Mouse (Mus musculus) erythroblast, embryonic 14.5 days (primary cell): ENCODE measurements around the gene Lyve1. TPM values are rescaled to one million over a fixed set of nuclear protein-coding genes. Genes with fewer than 3 reads are reported as not detected.

Experiments used
- H3K27me3 ChIP-seq: 2 replicates; pipeline ENCODE4 v1.6.1; 2012; ENCODE audit warnings: inconsistent platforms; ENCODE audit not compliant: control insufficient read depth
- H3K36me3 ChIP-seq: 2 replicates; pipeline ENCODE4 v1.6.1; 2012; ENCODE audit warnings: mild to moderate bottlenecking, inconsistent platforms; ENCODE audit not compliant: control insufficient read depth
- H3K4me1 ChIP-seq: 2 replicates; pipeline ENCODE4 v1.6.1; 2012; ENCODE audit warnings: inconsistent platforms; ENCODE audit not compliant: control insufficient read depth
- H3K4me3 ChIP-seq: replicated peaks from 2 replicates; pipeline ENCODE3; 2012; ENCODE audit warnings: moderate library complexity, mild to moderate bottlenecking, inconsistent platforms
- H3K9me3 ChIP-seq: 2 replicates; pipeline ENCODE4 v1.6.1; 2012; ENCODE audit warnings: low read length, inconsistent platforms, mixed read lengths; ENCODE audit not compliant: control insufficient read depth
- GATA1 ChIP-seq: IDR thresholded peaks from 2 replicates; pipeline ENCODE4 v1.6.1; 2012; ENCODE audit warnings: low read length, inconsistent platforms, mixed read lengths
- TAL1 ChIP-seq: IDR thresholded peaks from 3 replicates; pipeline ENCODE4 v1.6.1; 2012; ENCODE audit warnings: low read length, inconsistent platforms, mixed read lengths
- polyA plus RNA-seq: library from polyadenylated mRNA; stranded (reverse); fragments of >175 nt; gene quantifications from 2 replicates; pipeline ENCODE4 v1.2.3, GENCODE M21; 2012

Gene Lyve1
- polyA plus RNA-seq, 1 experiment = 0.01 TPM

GRCm38 (mm10) chr7:110840332-110840731 is 22.7 kb downstream of the Lyve1 start:
- Histone ChIP-seq H3K4me1 (peaks cover 55% of the 10 kb centered on the region), H3K36me3 (peaks cover 54% of the 10 kb centered on the region), H3K4me3 (no peak overlapping the region), H3K27me3 (no peaks in the 10 kb centered on the region), H3K9me3 (no peaks in the 10 kb centered on the region)
- TF ChIP-seq TAL1 = no peak
- no peak for TF ChIP-seq GATA1

- TF ChIP-seq TAL1 = no peak
- no peak for TF ChIP-seq GATA1
- H3K27me3 ChIP-seq = no peaks in the 10 kb centered on the region
- H3K36me3 ChIP-seq = peaks cover 85% of the 10 kb centered on the region
- H3K9me3 ChIP-seq = no peaks in the 10 kb centered on the region
- H3K4me1 ChIP-seq = peaks cover 9% of the 10 kb centered on the region
- no peak overlapping the region for H3K4me3 ChIP-seq
Measured at GRCm38 (mm10) chr7:110834522-110834921, 28.5 kb downstream of the Lyve1 start.

- no peak overlapping the region for H3K4me3 ChIP-seq
- H3K4me1 ChIP-seq = peaks cover 4% of the 10 kb centered on the region
- no peak for TF ChIP-seq TAL1
- no peak for TF ChIP-seq GATA1
- H3K27me3 ChIP-seq = no peaks in the 10 kb centered on the region
- H3K9me3 ChIP-seq = no peaks in the 10 kb centered on the region
- peaks cover 87% of the 10 kb centered on the region for H3K36me3 ChIP-seq
Measured at GRCm38 (mm10) chr7:110834018-110834417, 29.0 kb downstream of the Lyve1 start.

- no peaks in the 10 kb centered on the region for H3K9me3 ChIP-seq
- peaks cover 94% of the 10 kb centered on the region for H3K36me3 ChIP-seq
- no peak overlapping the region for H3K4me3 ChIP-seq
- TF ChIP-seq TAL1 (no peak), GATA1 (no peak)
- H3K4me1 ChIP-seq = peaks cover 4% of the 10 kb centered on the region
- no peaks in the 10 kb centered on the region for H3K27me3 ChIP-seq
Measured at GRCm38 (mm10) chr7:110833024-110833423, 30.0 kb downstream of the Lyve1 start.

- TF ChIP-seq GATA1 (no peak), TAL1 (no peak)
- Histone ChIP-seq H3K4me3 (no peak overlapping the region), H3K36me3 (peaks cover 99% of the 10 kb centered on the region)
Measured at GRCm38 (mm10) chr7:110823995-110824953, 38.8 kb downstream of the Lyve1 start.

GRCm38 (mm10) chr7:110823593-110823992 is 39.4 kb downstream of the Lyve1 start:
- no peaks in the 10 kb centered on the region for H3K27me3 ChIP-seq
- H3K36me3 ChIP-seq = peaks cover 98% of the 10 kb centered on the region
- H3K4me3 ChIP-seq = no peak overlapping the region
- H3K4me1 ChIP-seq = peaks cover 35% of the 10 kb centered on the region
- H3K9me3 ChIP-seq = no peaks in the 10 kb centered on the region
- no peak for TF ChIP-seq GATA1

More at GRCm38 (mm10) chr7:110823995-110824953, 38.8 kb downstream of the Lyve1 start:
- Histone ChIP-seq H3K27me3 (no peaks in the 10 kb centered on the region), H3K4me1 (peaks cover 28% of the 10 kb centered on the region), H3K9me3 (no peaks in the 10 kb centered on the region)

GRCm38 (mm10) chr7:110823076-110823475 is 40.0 kb downstream of the Lyve1 start:
- Histone ChIP-seq H3K4me1 (peaks cover 40% of the 10 kb centered on the region), H3K9me3 (no peaks in the 10 kb centered on the region), H3K36me3 (peaks cover 98% of the 10 kb centered on the region), H3K4me3 (no peak overlapping the region), H3K27me3 (no peaks in the 10 kb centered on the region)
- TF ChIP-seq GATA1 (no peak), TAL1 (no peak)

- no peak overlapping the region for H3K4me3 ChIP-seq
- H3K9me3 ChIP-seq = no peaks in the 10 kb centered on the region
- H3K4me1 ChIP-seq = peaks cover 45% of the 10 kb centered on the region
- peaks cover 99% of the 10 kb centered on the region for H3K36me3 ChIP-seq
- TF ChIP-seq GATA1 (no peak), TAL1 (no peak)
- no peaks in the 10 kb centered on the region for H3K27me3 ChIP-seq
Measured at GRCm38 (mm10) chr7:110822055-110822454, 41.0 kb downstream of the Lyve1 start.

GRCm38 (mm10) chr7:110821653-110822052 is 41.4 kb downstream of the Lyve1 start:
- no peak for TF ChIP-seq TAL1
- TF ChIP-seq GATA1 = no peak
- H3K9me3 ChIP-seq = no peaks in the 10 kb centered on the region
- peaks cover 99% of the 10 kb centered on the region for H3K36me3 ChIP-seq
- no peaks in the 10 kb centered on the region for H3K27me3 ChIP-seq
- H3K4me1 ChIP-seq = peaks cover 47% of the 10 kb centered on the region
- no peak overlapping the region for H3K4me3 ChIP-seq
